Mouse (Mus musculus) embryonic fibroblast, embryonic 13.5 days (primary cell): ENCODE measurements around the gene Cacna2d3.

Experiments
- CTCF ChIP-seq: IDR thresholded peaks from 2 replicates; pipeline ENCODE4 v1.5.1; 2011; ENCODE audit warnings: mild to moderate bottlenecking, control low read depth, low read length, moderate library complexity, borderline replicate concordance; ENCODE audit not compliant: insufficient read depth
- POLR2A ChIP-seq: IDR thresholded peaks from 2 replicates; pipeline ENCODE4 v1.6.1; 2011; ENCODE audit warnings: low read depth, mild to moderate bottlenecking, control low read depth, low read length, moderate library complexity

- TF ChIP-seq CTCF (no peak), POLR2A (no peak)
Observed at GRCm38 (mm10) chr14:29029107-29029469, 692.6 kb downstream of the Cacna2d3 start.
